Mouse (Mus musculus) small intestine, adult 2 months (tissue): ENCODE measurements around the gene Vcam1. TPM values are rescaled to one million over a fixed set of nuclear protein-coding genes. Genes with fewer than 3 reads are reported as not detected.

Experiments used
- H3K27ac ChIP-seq: fragments of 200-500 bp; 2 replicates; pipeline ENCODE4 v1.5.1; 2012; ENCODE audit warnings: low read depth, low read length, control low read depth, inconsistent platforms; ENCODE audit not compliant: insufficient read depth
- H3K27me3 ChIP-seq: fragments of 200-500 bp; 2 replicates; pipeline ENCODE4 v1.6.1; 2012; ENCODE audit warnings: mild to moderate bottlenecking, moderate library complexity, low read length, inconsistent platforms; ENCODE audit not compliant: control insufficient read depth, insufficient read depth
- H3K36me3 ChIP-seq: fragments of 200-500 bp; 2 replicates; pipeline ENCODE4 v1.6.1; 2012; ENCODE audit warnings: mild to moderate bottlenecking, low read length, control low read depth, inconsistent platforms; ENCODE audit not compliant: control insufficient read depth, insufficient read depth
- H3K4me1 ChIP-seq: fragments of 200-500 bp; 2 replicates; pipeline ENCODE4 v1.6.1; 2012; ENCODE audit warnings: low read length, inconsistent platforms, mixed read lengths; ENCODE audit not compliant: control insufficient read depth, insufficient read depth, insufficient read length
- H3K4me3 ChIP-seq: fragments of 200-500 bp; 2 replicates; pipeline ENCODE4 v1.5.1; 2012; ENCODE audit warnings: low read depth, mild to moderate bottlenecking, control low read depth, inconsistent platforms, low read length, moderate library complexity
- CTCF ChIP-seq: fragments of 200-500 bp; IDR thresholded peaks from 2 replicates; pipeline ENCODE4 v1.5.1; 2012; ENCODE audit warnings: low read depth, mild to moderate bottlenecking, control low read depth, inconsistent platforms, low read length, moderate library complexity, mixed read lengths; ENCODE audit not compliant: insufficient replicate concordance, insufficient read length; ENCODE audit errors: extremely low read depth
- POLR2A ChIP-seq: fragments of 200-500 bp; IDR thresholded peaks from 2 replicates; pipeline ENCODE4 v1.6.1; 2012; ENCODE audit warnings: low read depth, mild to moderate bottlenecking, control low read depth, inconsistent platforms, low read length, moderate library complexity
- WGBS: fragments of 180-500 bp; shearing (Covaris S2); methylation state at CpG from one replicate; pipeline ENCODE4 v1.1.7; 2018; 5-methylcytosine and 5-hydroxymethylcytosine counted together
- polyA plus RNA-seq: library from polyadenylated mRNA; depleted of rRNA; stranded (reverse); fragments of >200 nt; gene quantifications from 2 replicates; pipeline ENCODE4 v1.2.3, GENCODE M21; 2012

Vcam1 gene
- polyA plus RNA-seq, 1 experiment = 1.1 TPM

- no peaks in the 10 kb centered on the region for H3K4me1 ChIP-seq
- 37% methylated on average over 2 of the region's 2 CpGs for WGBS
- no peaks in the 10 kb centered on the region for H3K27me3 ChIP-seq
- TF ChIP-seq POLR2A (no peak), CTCF (no peak)
- H3K36me3 ChIP-seq = no peaks in the 10 kb centered on the region
- no peak overlapping the region for H3K27ac ChIP-seq
- no peak overlapping the region for H3K4me3 ChIP-seq
Observed at GRCm38 (mm10) chr3:116127281-116127680, 2.2 kb downstream of the Vcam1 start.

GRCm38 (mm10) chr3:116126508-116127190 lies 2.8 kb downstream of the Vcam1 start:
- H3K4me1 ChIP-seq = no peaks in the 10 kb centered on the region
- no peak for TF ChIP-seq POLR2A
- no peak for TF ChIP-seq CTCF
- no peak overlapping the region for H3K4me3 ChIP-seq
- no peaks in the 10 kb centered on the region for H3K36me3 ChIP-seq
- 80% methylated on average over 7 of the region's 7 CpGs for WGBS
- H3K27me3 ChIP-seq = no peaks in the 10 kb centered on the region
- H3K27ac ChIP-seq = no peak overlapping the region

GRCm38 (mm10) chr3:116126070-116126469 lies 3.4 kb downstream of the Vcam1 start:
- TF ChIP-seq POLR2A = no peak
- TF ChIP-seq CTCF = no peak
- Histone ChIP-seq H3K27me3 (no peaks in the 10 kb centered on the region), H3K27ac (no peak overlapping the region), H3K4me1 (no peaks in the 10 kb centered on the region), H3K36me3 (no peaks in the 10 kb centered on the region), H3K4me3 (no peak overlapping the region)
- 46% methylated on average over 4 of the region's 4 CpGs for WGBS

- no peak for TF ChIP-seq POLR2A
- TF ChIP-seq CTCF = no peak
- WGBS = 92% methylated on average over 3 of the region's 3 CpGs
- H3K36me3 ChIP-seq = no peaks in the 10 kb centered on the region
- H3K4me1 ChIP-seq = no peaks in the 10 kb centered on the region
- H3K27me3 ChIP-seq = no peaks in the 10 kb centered on the region
- H3K4me3 ChIP-seq = no peak overlapping the region
- H3K27ac ChIP-seq = no peak overlapping the region
Observed at GRCm38 (mm10) chr3:116123827-116124226, 5.7 kb downstream of the Vcam1 start.

- H3K36me3 ChIP-seq = no peaks in the 10 kb centered on the region
- no peak overlapping the region for H3K4me3 ChIP-seq
- no peak overlapping the region for H3K27ac ChIP-seq
- no peaks in the 10 kb centered on the region for H3K4me1 ChIP-seq
- no peak for TF ChIP-seq CTCF
- no peak for TF ChIP-seq POLR2A
- 78% methylated on average over 4 of the region's 4 CpGs for WGBS
- no peaks in the 10 kb centered on the region for H3K27me3 ChIP-seq
Observed at GRCm38 (mm10) chr3:116122696-116123095, 6.8 kb downstream of the Vcam1 start.

GRCm38 (mm10) chr3:116121026-116121425 lies 8.5 kb downstream of the Vcam1 start:
- H3K36me3 ChIP-seq = no peaks in the 10 kb centered on the region
- TF ChIP-seq POLR2A = no peak
- 74% methylated on average over 3 of the region's 3 CpGs for WGBS

GRCm38 (mm10) chr3:116120391-116120790 lies 9.1 kb downstream of the Vcam1 start:
- no peaks in the 10 kb centered on the region for H3K36me3 ChIP-seq

More at GRCm38 (mm10) chr3:116121026-116121425, 8.5 kb downstream of the Vcam1 start:
- Histone ChIP-seq H3K4me1 (no peaks in the 10 kb centered on the region), H3K27me3 (no peaks in the 10 kb centered on the region), H3K27ac (no peak overlapping the region), H3K4me3 (no peak overlapping the region)

GRCm38 (mm10) chr3:116119162-116119561 lies 10.3 kb downstream of the Vcam1 start:
- no peaks in the 10 kb centered on the region for H3K4me1 ChIP-seq
- TF ChIP-seq CTCF (no peak), POLR2A (no peak)
- H3K27me3 ChIP-seq = no peaks in the 10 kb centered on the region
- 82% methylated on average over 7 of the region's 7 CpGs for WGBS
- no peak overlapping the region for H3K4me3 ChIP-seq
- H3K27ac ChIP-seq = no peak overlapping the region
- H3K36me3 ChIP-seq = no peaks in the 10 kb centered on the region

More at GRCm38 (mm10) chr3:116120391-116120790, 9.1 kb downstream of the Vcam1 start:
- WGBS = 89% methylated on average over 6 of the region's 6 CpGs
- TF ChIP-seq POLR2A = no peak
- no peak for TF ChIP-seq CTCF
- no peak overlapping the region for H3K4me3 ChIP-seq
- H3K27ac ChIP-seq = no peak overlapping the region
- no peaks in the 10 kb centered on the region for H3K4me1 ChIP-seq
- H3K27me3 ChIP-seq = no peaks in the 10 kb centered on the region
